In the genomic region with DNA sequence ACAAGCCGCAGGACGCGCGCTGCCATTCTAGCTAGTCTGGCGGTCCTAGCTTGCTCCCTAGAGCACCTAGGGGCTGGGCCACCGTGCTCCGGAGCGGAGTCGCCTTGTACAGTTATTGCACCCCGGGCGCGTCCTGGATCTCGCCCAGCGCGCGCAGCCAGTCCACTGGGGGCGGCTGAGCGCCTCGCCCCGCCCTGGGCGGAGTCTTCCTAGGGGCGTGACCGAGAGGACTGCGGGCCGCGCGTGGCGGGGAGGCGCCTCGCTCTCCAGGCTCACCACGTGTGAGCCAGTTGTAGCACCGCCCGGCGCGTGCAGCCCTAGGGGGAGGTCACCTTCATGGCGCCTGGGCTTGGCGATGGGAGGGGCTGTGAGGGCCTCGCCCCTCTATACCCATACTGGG, we compare ENCODE assay signal across 8 mouse cellular contexts. TPM values are rescaled to one million over a fixed set of nuclear protein-coding genes. Genes with fewer than 3 reads are reported as not detected.
A peak's percentile ranks its signal among the peaks of the same experiment; 100 is the strongest.
DNase-seq lines count a peak whose midpoint lies in the region; ATAC-seq and TF ChIP-seq lines count a peak whose summit lies in the region.

No protein-coding gene starts in this region.

- peak; percentile 52 for TF ChIP-seq POLR2A in brain, embryonic 14.5 days (IDR thresholded peaks at IDR 0.05; ENCODE audit: borderline replicate concordance, extremely low read depth, insufficient read depth, insufficient read length, poor library complexity, severe bottlenecking)
- no peak for TF ChIP-seq POLR2A in liver, adult 2 months (IDR thresholded peaks at IDR 0.05; ENCODE audit: extremely low read depth, insufficient read depth, low read length)

- peaks cover 6% of the 10 kb centered on the region for H3K79me2 ChIP-seq in C2C12 (ENCODE audit: control insufficient read depth, insufficient read depth)
- H3K79me2 ChIP-seq in liver, adult 2 months (ENCODE audit: control insufficient read depth, insufficient read depth, low read length): no peaks in the 10 kb centered on the region

- no peaks in the 10 kb centered on the region for H3K36me3 ChIP-seq in C2C12 (ENCODE audit: control insufficient read depth, insufficient read depth)
- H3K36me3 ChIP-seq in heart, embryonic 12.5 days: peaks cover 11% of the 10 kb centered on the region; the same call in 1 of the 2 replicates
- H3K36me3 ChIP-seq in kidney, postnatal 0 days (ENCODE audit: insufficient read depth, low read length): no peaks in the 10 kb centered on the region
- H3K36me3 ChIP-seq in liver, adult 2 months (ENCODE audit: control insufficient read depth, insufficient read depth, low read length): no peaks in the 10 kb centered on the region

- H3ac ChIP-seq in C2C12 (ENCODE audit: control insufficient read depth, insufficient read length, low read depth): no peak overlapping the region

- H3K27ac ChIP-seq in heart, embryonic 12.5 days (ENCODE audit: poor library complexity, severe bottlenecking): peak overlapping the region; percentile 100
- peak overlapping the region; percentile 99 for H3K27ac ChIP-seq in kidney, postnatal 0 days
- no peak overlapping the region for H3K27ac ChIP-seq in liver, adult 2 months (replicated peaks; ENCODE audit: insufficient read depth, low read depth, low read length)

- peak; percentile 97 for DNase-seq in brain, embryonic 14.5 days (ENCODE audit: low read depth)
- DNase-seq in kidney, postnatal 0 days (ENCODE audit: low spot score): peak; percentile 98
- DNase-seq in liver, adult 2 months (ENCODE audit: extremely low read depth, low read depth, low spot score): peak; percentile 69
- peak; percentile 89 to 93 for DNase-seq in spleen, postnatal 36 days (ENCODE audit: low spot score in 2 of 2)

- no peaks in the 10 kb centered on the region for H3K9me3 ChIP-seq in heart, embryonic 12.5 days (replicated peaks)
- no peaks in the 10 kb centered on the region for H3K9me3 ChIP-seq in kidney, postnatal 0 days (replicated peaks; ENCODE audit: low read length)

- H3K79me3 ChIP-seq in C2C12 (ENCODE audit: low read depth): no peaks in the 10 kb centered on the region

- under 1% methylated on average over 38 of the region's 38 CpGs for WGBS in heart, embryonic 12.5 days
- WGBS in kidney, postnatal 0 days: under 1% methylated on average over 38 of the region's 38 CpGs
- under 1% methylated on average over 38 of the region's 38 CpGs for WGBS in liver, adult 2 months

- peak overlapping the region; percentile 76 for H3K9ac ChIP-seq in heart, embryonic 12.5 days
- H3K9ac ChIP-seq in kidney, postnatal 0 days (ENCODE audit: low read depth, low read length): peak overlapping the region; percentile 96
- peak overlapping the region; percentile 11; the same call in 1 of the 2 replicates for H3K9ac ChIP-seq in liver, adult 2 months (ENCODE audit: low read depth, low read length)

- H3K4me3 ChIP-seq in C2C12 (ENCODE audit: insufficient read depth, poor library complexity, severe bottlenecking): peak overlapping the region; percentile 49
- peak overlapping the region; percentile 75 for H3K4me3 ChIP-seq in heart, embryonic 12.5 days
- peak overlapping the region; percentile 90 for H3K4me3 ChIP-seq in kidney, postnatal 0 days (replicated peaks; ENCODE audit: low read depth, low read length)
- peak overlapping the region; percentile 82 for H3K4me3 ChIP-seq in liver, adult 2 months (ENCODE audit: insufficient read depth, low read depth, low read length)

- H3K4me2 ChIP-seq in heart, embryonic 12.5 days: peak overlapping the region; percentile 94
- peak overlapping the region; percentile 95 for H3K4me2 ChIP-seq in kidney, postnatal 0 days (ENCODE audit: low read length)

- peaks cover 30% of the 10 kb centered on the region for H3K4me1 ChIP-seq in heart, embryonic 12.5 days (replicated peaks)
- peaks cover 12% of the 10 kb centered on the region; the same call in 1 of the 2 replicates for H3K4me1 ChIP-seq in kidney, postnatal 0 days (replicated peaks; ENCODE audit: insufficient read depth, low read length)
- peaks cover 7% of the 10 kb centered on the region; the same call in 1 of the 2 replicates for H3K4me1 ChIP-seq in liver, adult 2 months (ENCODE audit: control insufficient read depth, insufficient read depth, low read length)

- H3K27me3 ChIP-seq in C2C12 (ENCODE audit: control insufficient read depth, insufficient read depth, insufficient read length): no peaks in the 10 kb centered on the region
- no peaks in the 10 kb centered on the region for H3K27me3 ChIP-seq in heart, embryonic 12.5 days (replicated peaks)
- H3K27me3 ChIP-seq in kidney, postnatal 0 days (ENCODE audit: insufficient read depth, low read length): no peaks in the 10 kb centered on the region
- H3K27me3 ChIP-seq in liver, adult 2 months (ENCODE audit: control insufficient read depth, insufficient read depth, low read length): no peaks in the 10 kb centered on the region

- ATAC-seq in erythroblast, adult 5-6 weeks (replicated peaks; ENCODE audit: low FRiP score, poor library complexity, severe bottlenecking): peak; percentile 86
- ATAC-seq in heart, embryonic 12.5 days (ENCODE audit: insufficient number of reproducible peaks, low FRiP score): peak; percentile 90
- peak; percentile 84 for ATAC-seq in kidney, postnatal 0 days (replicated peaks; ENCODE audit: low FRiP score, low read depth)
- ATAC-seq in monocyte, adult 5-6 weeks (replicated peaks; ENCODE audit: insufficient number of reproducible peaks, low FRiP score, low TSS enrichment, poor library complexity, severe bottlenecking): peak; percentile 66

- no peak for TF ChIP-seq CTCF in C2C12 (IDR thresholded peaks at IDR 0.05; ENCODE audit: control insufficient read depth, insufficient read depth, insufficient read length)
- TF ChIP-seq CTCF in brain, embryonic 14.5 days (IDR thresholded peaks at IDR 0.05; ENCODE audit: borderline replicate concordance, extremely low read depth, insufficient read depth, insufficient read length): no peak
- TF ChIP-seq CTCF in kidney, postnatal 0 days (IDR thresholded peaks at IDR 0.05; ENCODE audit: low read depth): peak; percentile 24; the same call in 1 of the 2 replicates
- TF ChIP-seq CTCF in liver, adult 2 months (IDR thresholded peaks at IDR 0.05; ENCODE audit: low read depth, low read length): no peak

TF ChIP-seq in C2C12, 6 proteins besides CTCF, POLR2A, EP300 and RAD21 (continues in another document):
- peak; percentile 92 for TF ChIP-seq MAX (IDR thresholded peaks at IDR 0.05)

RNA-seq across cellular contexts. Expression of a gene that starts 0.8 kb away (rescaled TPM):
- 7.2 TPM for polyA plus RNA-seq in C2C12 (2012; fragmentation: generic; extraction: Trizol)
- polyA plus RNA-seq in brain, embryonic 14.5 days (2012; rRNA removed): 87.0 and 105 TPM in 2 replicates
- 2.3 and 2.5 TPM in 2 replicates for total RNA-seq in erythroblast, adult 5-6 weeks (2015; ENCODE audit: low replicate concordance)
- 0.42 and 1.2 TPM in 2 replicates for total RNA-seq in erythroblast, adult 5-6 weeks (2017; ENCODE audit: low replicate concordance)
- polyA plus RNA-seq in heart, embryonic 12.5 days (2016; fragmentation: Nextera tagmentation; extraction: Ambion mirVana): 11.5 TPM in 2 replicates
- 8.2 and 9.2 TPM in 2 replicates for polyA plus RNA-seq in kidney, postnatal 0 days (2015; fragmentation: Nextera tagmentation; extraction: Ambion mirVana)
- 0.18 and 0.40 TPM in 2 replicates for total RNA-seq in liver, adult 2 months (2014; rRNA removed)
- 1.7 and 1.9 TPM in 2 replicates for polyA plus RNA-seq in liver, adult 2 months (2012; rRNA removed)
- total RNA-seq in monocyte, adult 5-6 weeks (2017): 0.10 to 0.43 TPM in 2 of 3 replicates, not detected in the other

RNA-seq across cellular contexts. Expression of a gene that starts 16.1 kb away (rescaled TPM):
- not detected for polyA plus RNA-seq in C2C12 (2012; fragmentation: generic; extraction: Trizol)
- polyA plus RNA-seq in brain, embryonic 14.5 days (2012; rRNA removed): 18.1 and 19.9 TPM in 2 replicates
- total RNA-seq in erythroblast, adult 5-6 weeks (2015; ENCODE audit: low replicate concordance): 0.58 and 2.3 TPM in 2 replicates
- 0.84 and 1.2 TPM in 2 replicates for total RNA-seq in erythroblast, adult 5-6 weeks (2017; ENCODE audit: low replicate concordance)
- 61.4 and 64.9 TPM in 2 replicates for polyA plus RNA-seq in heart, embryonic 12.5 days (2016; fragmentation: Nextera tagmentation; extraction: Ambion mirVana)
- polyA plus RNA-seq in kidney, postnatal 0 days (2015; fragmentation: Nextera tagmentation; extraction: Ambion mirVana): 28.3 and 31.0 TPM in 2 replicates
- total RNA-seq in liver, adult 2 months (2014; rRNA removed): 0.37 and 0.47 TPM in 2 replicates
- 0.40 and 0.44 TPM in 2 replicates for polyA plus RNA-seq in liver, adult 2 months (2012; rRNA removed)
- 0.10 to 0.75 TPM in 2 of 3 replicates, not detected in the other for total RNA-seq in monocyte, adult 5-6 weeks (2017)

RNA-seq across cellular contexts. Expression of a gene that starts 16.7 kb away (rescaled TPM):
- 0.09 TPM for polyA plus RNA-seq in C2C12 (2012; fragmentation: generic; extraction: Trizol)
- 1.4 and 2.6 TPM in 2 replicates for polyA plus RNA-seq in brain, embryonic 14.5 days (2012; rRNA removed)
- not detected in 2 replicates for total RNA-seq in erythroblast, adult 5-6 weeks (2015; ENCODE audit: low replicate concordance)
- total RNA-seq in erythroblast, adult 5-6 weeks (2017; ENCODE audit: low replicate concordance): not detected in 2 replicates
- 1.7 and 2.1 TPM in 2 replicates for polyA plus RNA-seq in heart, embryonic 12.5 days (2016; fragmentation: Nextera tagmentation; extraction: Ambion mirVana)
- 0.76 and 0.92 TPM in 2 replicates for polyA plus RNA-seq in kidney, postnatal 0 days (2015; fragmentation: Nextera tagmentation; extraction: Ambion mirVana)
- total RNA-seq in liver, adult 2 months (2014; rRNA removed): not detected in 2 replicates
- polyA plus RNA-seq in liver, adult 2 months (2012; rRNA removed): not detected in 2 replicates
- not detected in 3 replicates for total RNA-seq in monocyte, adult 5-6 weeks (2017)

RNA-seq across cellular contexts. Expression of a gene that starts 22.3 kb away (rescaled TPM):
- not detected for polyA plus RNA-seq in C2C12 (2012; fragmentation: generic; extraction: Trizol)
- 25.8 and 33.1 TPM in 2 replicates for polyA plus RNA-seq in brain, embryonic 14.5 days (2012; rRNA removed)
- not detected in 2 replicates for total RNA-seq in erythroblast, adult 5-6 weeks (2015; ENCODE audit: low replicate concordance)
- total RNA-seq in erythroblast, adult 5-6 weeks (2017; ENCODE audit: low replicate concordance): not detected in 2 replicates
- polyA plus RNA-seq in heart, embryonic 12.5 days (2016; fragmentation: Nextera tagmentation; extraction: Ambion mirVana): 3.4 and 3.8 TPM in 2 replicates
- polyA plus RNA-seq in kidney, postnatal 0 days (2015; fragmentation: Nextera tagmentation; extraction: Ambion mirVana): 0.60 and 0.68 TPM in 2 replicates
- total RNA-seq in liver, adult 2 months (2014; rRNA removed): not detected in 2 replicates
- not detected in 2 replicates for polyA plus RNA-seq in liver, adult 2 months (2012; rRNA removed)
- not detected in 3 replicates for total RNA-seq in monocyte, adult 5-6 weeks (2017)

RNA-seq across cellular contexts. Expression of a gene that starts 54.9 kb away (rescaled TPM):
- polyA plus RNA-seq in C2C12 (2012; fragmentation: generic; extraction: Trizol): 27.6 TPM
- 0.62 and 0.70 TPM in 2 replicates for polyA plus RNA-seq in brain, embryonic 14.5 days (2012; rRNA removed)
- 1.0 TPM in 1 of 2 replicates, not detected in the other for total RNA-seq in erythroblast, adult 5-6 weeks (2015; ENCODE audit: low replicate concordance)
- 0.26 and 0.98 TPM in 2 replicates for total RNA-seq in erythroblast, adult 5-6 weeks (2017; ENCODE audit: low replicate concordance)
- 8.5 and 10.1 TPM in 2 replicates for polyA plus RNA-seq in heart, embryonic 12.5 days (2016; fragmentation: Nextera tagmentation; extraction: Ambion mirVana)
- 0.79 and 1.1 TPM in 2 replicates for polyA plus RNA-seq in kidney, postnatal 0 days (2015; fragmentation: Nextera tagmentation; extraction: Ambion mirVana)
- total RNA-seq in liver, adult 2 months (2014; rRNA removed): 14.7 and 16.2 TPM in 2 replicates
- 4.9 and 5.4 TPM in 2 replicates for polyA plus RNA-seq in liver, adult 2 months (2012; rRNA removed)
- not detected in 3 replicates for total RNA-seq in monocyte, adult 5-6 weeks (2017)

Comparison
In these comparisons a context has a peak if more than half of its experiments do, and no peak if none do; other contexts are left out.
1. H3K9ac ChIP-seq: peak in every context shown above with its lines; median percentile 96 in kidney, postnatal 0 days; 76 in heart, embryonic 12.5 days; 11 in liver, adult 2 months.
2. RNA of a gene that starts 16.1 kb away (polyA plus RNA-seq): 61.4 to 64.9 TPM in heart, embryonic 12.5 days, 28.3 to 31.0 TPM in kidney, postnatal 0 days and 18.1 to 19.9 TPM in brain, embryonic 14.5 days; 0.40 to 0.44 TPM in liver, adult 2 months and not detected in C2C12 (single experiment); every median in the first group is over 10 times any median in the second.
3. Peak in every context shown above with its lines, with median percentiles within 50 percentile points of each other: H3K4me3 ChIP-seq, DNase-seq and ATAC-seq.